Mouse (Mus musculus) neural tube, postnatal 0 days (tissue): ENCODE results near the gene Tnpo1. TPM values are rescaled to one million over a fixed set of nuclear protein-coding genes. Genes with fewer than 3 reads are reported as not detected.

Experiments
- polyA plus RNA-seq: library from polyadenylated mRNA; unstranded; fragments of >200 nt; fragmentation: Nextera tagmentation; extraction: Ambion mirVana; gene quantifications from 2 replicates; pipeline ENCODE4 v1.2.1, GENCODE M21; 2015

The Tnpo1 gene
- polyA plus RNA-seq = 21.7 and 23.6 TPM in 2 replicates

DNA sequence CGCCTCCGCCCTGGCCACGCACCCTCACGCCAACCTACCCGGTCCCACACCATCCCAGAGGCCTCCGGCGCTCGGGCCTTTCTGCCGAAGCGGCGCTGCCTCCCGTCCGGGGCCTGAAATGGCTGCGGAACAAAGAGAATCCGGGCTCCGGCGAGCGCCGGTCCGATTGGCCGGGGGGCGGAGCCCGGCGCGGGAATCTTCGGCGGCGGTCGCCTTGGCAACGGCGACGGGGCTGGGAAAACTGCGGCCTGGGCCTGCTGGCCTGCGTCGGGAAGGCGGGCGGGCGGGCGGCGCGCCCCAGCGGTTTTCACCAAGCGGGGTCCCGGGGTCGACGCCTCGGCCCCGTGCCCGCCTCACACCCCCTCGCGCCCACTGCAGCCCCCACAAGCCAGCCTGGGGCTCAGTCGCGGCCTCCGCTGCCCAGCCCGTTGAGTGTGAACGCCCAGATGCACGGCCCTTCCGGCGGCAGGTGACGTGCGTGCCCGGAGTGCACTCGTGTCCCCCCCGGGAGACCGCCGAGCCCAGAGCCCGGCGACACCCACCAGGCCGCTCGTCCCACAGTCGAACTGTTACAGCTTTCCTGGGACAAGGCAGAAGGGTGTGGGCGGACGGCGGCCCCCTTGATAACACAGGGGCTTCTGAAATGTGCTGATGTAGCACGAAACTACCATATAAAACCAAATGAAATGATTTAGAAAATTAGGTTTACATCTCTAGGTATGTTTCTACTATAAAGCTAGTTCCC lies at the start of gene Tnpo1:
Gene Tnpo1, minus strand, starts transcription at position 172 of the 745 bp plus-strand sequence.

DNA sequence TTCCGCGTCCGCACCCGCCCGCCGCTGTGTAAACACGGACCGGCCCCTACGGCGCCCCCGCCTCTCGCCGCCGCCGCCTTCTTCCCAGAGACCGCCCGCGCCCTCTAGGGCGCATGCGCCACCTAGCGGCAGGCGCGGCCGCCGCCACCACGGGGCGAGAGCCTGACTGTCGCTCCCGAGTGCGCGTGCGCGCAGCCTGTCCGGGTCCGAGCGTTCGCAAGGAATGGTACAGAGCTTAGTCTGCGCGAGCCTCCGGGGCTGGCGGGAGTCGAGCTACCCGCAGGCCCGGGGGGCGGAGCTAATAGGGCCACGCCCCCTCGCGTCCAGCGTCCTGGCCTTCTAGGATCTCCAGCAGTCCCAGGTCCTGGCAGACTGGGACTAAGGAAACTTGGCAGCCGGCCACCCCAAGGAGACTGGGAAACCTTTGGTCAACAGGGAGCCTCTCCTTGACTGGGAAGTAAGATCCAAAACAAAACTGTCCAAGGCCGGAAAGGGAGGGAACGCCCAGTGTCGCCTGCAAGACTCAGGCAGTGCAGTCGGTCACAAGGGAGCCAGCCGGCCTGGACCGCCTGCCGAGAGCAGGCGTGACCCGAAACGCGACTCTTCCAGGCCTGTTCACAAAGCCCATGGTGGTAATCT lies 110.9 kb downstream of the Tnpo1 start, which contains the start of gene Fcho2:
Gene Fcho2, minus strand, starts transcription at position 303 of the 639 bp plus-strand sequence.

Other genes starting within 250 kb of the Tnpo1 start
- gene Tmem171, start 231.6 kb downstream of the Tnpo1 start, polyA plus RNA-seq = not detected in 2 replicates
- 20.2 and 23.2 TPM in 2 replicates for gene Fcho2, start 110.9 kb downstream of the Tnpo1 start, polyA plus RNA-seq
- gene 1700024P04Rik, start 58.2 kb upstream of the Tnpo1 start, polyA plus RNA-seq = not detected in 2 replicates